Mouse (Mus musculus) E14TG2a.4 (cell line): ENCODE measurements around the gene Itpkb.

ENCODE experiments used
- H3K27me3 ChIP-seq: 2 replicates; pipeline ENCODE4 v1.6.1; 2014; ENCODE audit warnings: low read length, control low read depth; ENCODE audit not compliant: insufficient read depth
- H3K36me3 ChIP-seq: 2 replicates; pipeline ENCODE4 v1.6.1; 2014; ENCODE audit warnings: low read length, control low read depth; ENCODE audit not compliant: insufficient read depth
- H3K4me1 ChIP-seq: replicated peaks from 2 replicates; pipeline ENCODE4 v1.6.1; 2014; ENCODE audit warnings: low read depth, low read length, control low read depth
- H3K4me3 ChIP-seq: replicated peaks from 2 replicates; pipeline ENCODE4 v1.5.1; 2014; ENCODE audit warnings: mild to moderate bottlenecking, low read length
- H3K9me3 ChIP-seq: 2 replicates; pipeline ENCODE4 v1.6.1; 2014; ENCODE audit warnings: low read length, control low read depth
- CTCF ChIP-seq: conservative IDR thresholded peaks from 2 replicates; pipeline ENCODE4 v1.5.1; 2014; ENCODE audit warnings: low read length
- NANOG ChIP-seq: IDR thresholded peaks from 2 replicates; pipeline ENCODE4 v1.6.1; 2014; ENCODE audit warnings: borderline replicate concordance, low read length, mixed read lengths
- POU5F1 ChIP-seq: IDR thresholded peaks from 2 replicates; pipeline ENCODE4 v1.6.1; 2014; ENCODE audit warnings: low read length, borderline replicate concordance

Gene Itpkb

GRCm38 (mm10) chr1:180343434-180344210, 13.3 kb downstream of the Itpkb start:
- peaks cover 20% of the 10 kb centered on the region; the same call in 1 of the 2 replicates for H3K4me1 ChIP-seq
- no peaks in the 10 kb centered on the region for H3K36me3 ChIP-seq
- no peak for TF ChIP-seq CTCF
- no peak for TF ChIP-seq NANOG
- TF ChIP-seq POU5F1: no peak
- H3K4me3 ChIP-seq: no peak overlapping the region
- H3K27me3 ChIP-seq: peaks cover 39% of the 10 kb centered on the region
- H3K9me3 ChIP-seq: no peaks in the 10 kb centered on the region

DNA sequence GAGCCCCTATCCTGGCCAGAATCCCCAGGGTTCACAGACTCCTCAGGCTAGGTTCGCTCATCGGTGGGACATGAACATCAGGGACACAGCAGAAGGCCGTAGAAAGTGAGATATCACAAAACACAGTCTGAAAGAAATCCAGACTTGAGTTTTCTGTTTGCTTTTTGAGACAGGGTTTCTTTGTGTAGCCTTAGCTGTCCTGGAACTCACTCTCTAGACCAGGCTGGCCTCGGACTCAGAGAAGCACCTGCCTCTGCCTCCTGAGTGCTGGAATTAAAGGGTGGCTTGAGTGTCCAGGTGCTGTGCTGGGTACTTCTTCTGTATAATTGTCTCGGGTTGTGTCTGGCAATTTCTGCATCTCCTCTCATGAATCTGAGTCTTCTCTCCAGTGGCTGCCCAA, 14.8 kb downstream of the Itpkb start:
- no peaks in the 10 kb centered on the region for H3K9me3 ChIP-seq
- peaks cover 20% of the 10 kb centered on the region; the same call in 1 of the 2 replicates for H3K4me1 ChIP-seq
- TF ChIP-seq CTCF (no peak), POU5F1 (no peak), NANOG (no peak)
- H3K36me3 ChIP-seq: no peaks in the 10 kb centered on the region
- no peak overlapping the region for H3K4me3 ChIP-seq
- peaks cover 39% of the 10 kb centered on the region for H3K27me3 ChIP-seq

DNA sequence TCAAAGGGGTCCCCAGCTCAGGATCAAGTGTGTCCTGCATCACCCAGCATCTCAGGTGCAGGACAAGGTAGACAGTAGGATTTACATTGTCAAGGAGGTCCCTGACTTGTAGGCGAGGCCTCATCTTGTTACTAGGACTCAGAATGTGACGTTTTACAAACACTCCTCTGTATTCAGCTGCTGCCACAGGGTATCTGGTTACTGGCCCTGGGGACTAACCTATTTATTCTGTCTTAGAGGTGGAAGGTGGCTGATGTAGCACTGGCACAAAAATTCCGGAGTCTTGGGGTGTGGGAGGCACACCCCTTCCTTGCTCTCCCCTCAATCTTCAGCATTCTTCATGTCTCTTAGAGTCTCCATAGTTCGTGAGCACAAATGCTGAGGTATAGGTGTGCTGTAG, 16.8 kb downstream of the Itpkb start:
- Histone ChIP-seq H3K9me3 (no peaks in the 10 kb centered on the region), H3K27me3 (peaks cover 33% of the 10 kb centered on the region), H3K4me3 (no peak overlapping the region), H3K4me1 (peaks cover 26% of the 10 kb centered on the region), H3K36me3 (no peaks in the 10 kb centered on the region)
- TF ChIP-seq POU5F1: no peak
- no peak for TF ChIP-seq NANOG
- TF ChIP-seq CTCF: no peak

DNA sequence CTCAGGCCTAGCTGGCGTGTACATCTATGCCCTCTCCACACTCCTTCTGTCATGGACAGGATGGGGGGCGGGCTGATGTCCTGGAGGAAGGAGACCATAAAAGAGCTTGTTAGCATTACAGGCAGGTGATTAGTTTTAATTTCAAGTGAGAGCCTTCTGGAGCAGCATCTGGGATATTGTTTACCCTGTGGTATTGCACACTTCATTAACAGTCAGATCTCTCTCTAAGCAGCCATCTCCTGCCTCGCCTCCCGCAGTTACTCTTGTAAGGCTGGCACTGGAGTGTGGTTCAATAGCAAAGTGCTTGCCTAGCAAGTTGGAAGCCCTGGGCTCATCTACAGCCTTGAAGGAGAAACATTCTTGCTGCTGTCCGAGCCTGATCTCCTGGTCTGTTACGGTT, 17.6 kb downstream of the Itpkb start:
- H3K36me3 ChIP-seq: no peaks in the 10 kb centered on the region
- TF ChIP-seq POU5F1 (no peak), CTCF (no peak), NANOG (no peak)
- H3K27me3 ChIP-seq: peaks cover 31% of the 10 kb centered on the region; the same call in 1 of the 2 replicates
- no peak overlapping the region for H3K4me3 ChIP-seq
- no peaks in the 10 kb centered on the region for H3K9me3 ChIP-seq
- H3K4me1 ChIP-seq: peaks cover 25% of the 10 kb centered on the region

- no peaks in the 10 kb centered on the region for H3K36me3 ChIP-seq
- peaks cover 27% of the 10 kb centered on the region; the same call in 1 of the 2 replicates for H3K27me3 ChIP-seq
- peaks cover 17% of the 10 kb centered on the region for H3K4me1 ChIP-seq
- no peak for TF ChIP-seq NANOG
- TF ChIP-seq POU5F1: no peak
- no peak for TF ChIP-seq CTCF
- H3K4me3 ChIP-seq: no peak overlapping the region
- no peaks in the 10 kb centered on the region for H3K9me3 ChIP-seq
Measured at GRCm38 (mm10) chr1:180349090-180349489, 18.8 kb downstream of the Itpkb start.

GRCm38 (mm10) chr1:180352258-180352657, 22.0 kb downstream of the Itpkb start:
- Histone ChIP-seq H3K36me3 (no peaks in the 10 kb centered on the region), H3K4me1 (peaks cover 17% of the 10 kb centered on the region), H3K9me3 (no peaks in the 10 kb centered on the region), H3K27me3 (peaks cover 16% of the 10 kb centered on the region), H3K4me3 (no peak overlapping the region)
- TF ChIP-seq NANOG (no peak), POU5F1 (no peak), CTCF (no peak)

DNA sequence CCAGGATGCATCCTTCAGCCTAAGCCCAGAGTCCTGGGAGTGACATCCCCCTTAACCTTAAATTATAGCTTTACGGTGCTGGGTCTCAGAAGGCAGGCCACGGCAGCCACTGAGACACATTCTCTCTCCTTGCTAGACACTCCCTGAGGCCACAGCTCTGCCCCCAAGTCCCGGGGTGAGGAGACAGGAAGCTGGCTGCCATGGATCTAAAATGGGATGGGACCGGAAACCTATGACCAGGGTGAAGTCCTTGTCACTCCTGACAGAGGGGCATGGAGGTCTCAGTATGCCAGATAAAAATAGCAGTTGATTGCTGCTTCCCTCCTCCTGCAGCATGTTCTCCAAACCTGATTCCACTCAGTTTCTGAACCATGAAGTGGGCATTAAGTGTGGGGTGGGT, 23.8 kb downstream of the Itpkb start:
- Histone ChIP-seq H3K4me1 (peaks cover 6% of the 10 kb centered on the region), H3K4me3 (no peak overlapping the region), H3K9me3 (no peaks in the 10 kb centered on the region), H3K36me3 (no peaks in the 10 kb centered on the region), H3K27me3 (peaks cover 16% of the 10 kb centered on the region)
- TF ChIP-seq POU5F1 (no peak), CTCF (no peak), NANOG (no peak)

GRCm38 (mm10) chr1:180354976-180355730, 24.9 kb downstream of the Itpkb start:
- no peak overlapping the region for H3K4me3 ChIP-seq
- TF ChIP-seq NANOG (no peak), POU5F1 (no peak), CTCF (no peak)
- H3K4me1 ChIP-seq: peaks cover 6% of the 10 kb centered on the region
- H3K27me3 ChIP-seq: peaks cover 16% of the 10 kb centered on the region
- H3K36me3 ChIP-seq: no peaks in the 10 kb centered on the region
- H3K9me3 ChIP-seq: no peaks in the 10 kb centered on the region
